Mouse (Mus musculus) erythroblast, embryonic 14.5 days (primary cell): ENCODE data around the gene Gfod1. TPM values are rescaled to one million over a fixed set of nuclear protein-coding genes. Genes with fewer than 3 reads are reported as not detected.

Source experiments
- H3K27me3 ChIP-seq: 2 replicates; pipeline ENCODE4 v1.6.1; 2012; ENCODE audit warnings: inconsistent platforms; ENCODE audit not compliant: control insufficient read depth
- H3K36me3 ChIP-seq: 2 replicates; pipeline ENCODE4 v1.6.1; 2012; ENCODE audit warnings: mild to moderate bottlenecking, inconsistent platforms; ENCODE audit not compliant: control insufficient read depth
- H3K4me1 ChIP-seq: 2 replicates; pipeline ENCODE4 v1.6.1; 2012; ENCODE audit warnings: inconsistent platforms; ENCODE audit not compliant: control insufficient read depth
- H3K4me3 ChIP-seq: replicated peaks from 2 replicates; pipeline ENCODE3; 2012; ENCODE audit warnings: moderate library complexity, mild to moderate bottlenecking, inconsistent platforms
- H3K9me3 ChIP-seq: 2 replicates; pipeline ENCODE4 v1.6.1; 2012; ENCODE audit warnings: low read length, inconsistent platforms, mixed read lengths; ENCODE audit not compliant: control insufficient read depth
- GATA1 ChIP-seq: IDR thresholded peaks from 2 replicates; pipeline ENCODE4 v1.6.1; 2012; ENCODE audit warnings: low read length, inconsistent platforms, mixed read lengths
- TAL1 ChIP-seq: IDR thresholded peaks from 3 replicates; pipeline ENCODE4 v1.6.1; 2012; ENCODE audit warnings: low read length, inconsistent platforms, mixed read lengths
- polyA plus RNA-seq: library from polyadenylated mRNA; stranded (reverse); fragments of >175 nt; gene quantifications from 2 replicates; pipeline ENCODE4 v1.2.3, GENCODE M21; 2012

Gfod1 gene
- polyA plus RNA-seq, 1 experiment = 0.01 TPM

DNA sequence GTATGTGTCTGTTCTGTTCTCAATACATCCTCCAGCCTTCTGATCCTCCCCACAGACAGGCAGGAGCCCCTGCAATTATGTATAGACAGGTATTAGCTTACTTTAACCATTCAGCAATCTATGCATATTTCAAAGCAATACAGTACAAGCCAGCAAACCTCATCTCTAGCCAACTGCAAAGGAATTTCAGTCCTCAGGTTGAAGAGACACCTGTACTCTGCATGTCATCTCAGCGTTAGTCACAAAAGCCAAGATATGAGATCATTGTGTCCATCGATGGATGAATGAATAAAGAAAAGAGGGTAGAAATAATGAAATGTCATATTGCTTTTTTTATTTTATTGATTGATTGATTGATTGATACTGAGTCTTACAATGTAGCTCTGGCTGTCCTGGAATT, 47.5 kb downstream of the Gfod1 start:
- no peak overlapping the region for H3K4me3 ChIP-seq
- peaks cover 6% of the 10 kb centered on the region for H3K9me3 ChIP-seq
- TF ChIP-seq GATA1 = no peak
- no peak for TF ChIP-seq TAL1
- no peaks in the 10 kb centered on the region; the same call in 1 of the 2 replicates for H3K36me3 ChIP-seq
- peaks cover 33% of the 10 kb centered on the region for H3K4me1 ChIP-seq
- peaks cover 2% of the 10 kb centered on the region for H3K27me3 ChIP-seq

DNA sequence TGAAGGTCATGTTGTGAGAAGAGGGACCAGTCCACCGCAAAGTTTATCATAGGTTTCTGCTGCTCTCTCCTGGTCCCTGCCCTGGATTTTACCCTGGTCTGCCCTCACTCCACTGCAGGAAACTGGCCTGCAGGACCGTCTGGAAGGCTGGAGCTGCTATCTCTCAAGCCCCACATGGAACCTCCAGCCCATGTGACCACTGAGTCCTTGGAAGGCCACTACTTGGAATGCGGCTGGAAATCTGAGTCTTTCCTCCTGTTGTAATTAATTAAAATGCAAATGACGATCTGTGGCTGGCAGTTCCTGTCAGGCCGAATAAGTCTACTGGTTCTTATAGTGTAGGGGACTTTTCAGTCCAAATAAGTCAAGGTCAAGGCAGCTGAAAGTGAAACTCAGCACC, 50.4 kb downstream of the Gfod1 start:
- Histone ChIP-seq H3K27me3 (peaks cover 22% of the 10 kb centered on the region), H3K4me1 (peaks cover 11% of the 10 kb centered on the region), H3K36me3 (no peaks in the 10 kb centered on the region), H3K9me3 (no peaks in the 10 kb centered on the region), H3K4me3 (no peak overlapping the region)
- TF ChIP-seq GATA1 (no peak), TAL1 (no peak)

DNA sequence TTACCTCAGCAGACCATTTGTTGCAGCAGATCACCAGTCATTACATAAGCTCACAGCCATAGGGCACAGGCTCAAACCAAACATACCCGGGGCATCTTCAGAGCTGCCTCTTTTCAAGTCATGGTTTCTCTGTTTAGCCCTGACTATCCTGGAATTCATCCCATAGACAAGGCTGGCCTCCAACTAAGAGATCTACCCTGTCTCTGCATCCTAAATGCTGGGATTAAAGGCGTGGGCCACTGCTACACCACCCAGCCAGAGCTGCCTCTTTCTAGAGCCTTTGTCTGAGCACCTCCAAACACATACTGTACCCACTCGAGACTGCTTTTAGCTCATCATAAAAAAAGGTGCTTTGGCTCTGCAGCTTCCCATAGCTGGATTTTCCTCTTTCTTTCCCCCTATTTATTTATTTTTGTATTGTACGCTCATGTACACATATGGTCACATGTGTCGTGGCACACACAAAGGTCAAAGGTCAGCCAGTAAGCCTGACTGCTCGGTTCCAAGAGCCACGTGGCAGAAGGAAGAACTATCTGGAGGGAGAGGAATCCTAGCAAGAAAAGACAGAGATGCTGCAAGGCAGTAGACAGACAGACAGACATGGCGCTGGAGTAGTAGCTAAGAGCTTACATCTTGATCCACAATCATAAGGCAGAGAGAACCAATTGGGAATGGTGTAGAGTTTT, 51.7 kb downstream of the Gfod1 start:
- H3K9me3 ChIP-seq = no peaks in the 10 kb centered on the region
- no peaks in the 10 kb centered on the region for H3K36me3 ChIP-seq
- H3K4me1 ChIP-seq = peaks cover 7% of the 10 kb centered on the region
- H3K4me3 ChIP-seq = no peak overlapping the region
- no peak for TF ChIP-seq TAL1
- TF ChIP-seq GATA1 = no peak
- peaks cover 22% of the 10 kb centered on the region for H3K27me3 ChIP-seq

- H3K36me3 ChIP-seq = no peaks in the 10 kb centered on the region
- no peaks in the 10 kb centered on the region for H3K9me3 ChIP-seq
- no peak overlapping the region for H3K4me3 ChIP-seq
- H3K27me3 ChIP-seq = peaks cover 22% of the 10 kb centered on the region
- TF ChIP-seq TAL1 (no peak), GATA1 (no peak)
- H3K4me1 ChIP-seq = peaks cover 7% of the 10 kb centered on the region
Observed at GRCm38 (mm10) chr13:43251391-43251790, 52.6 kb downstream of the Gfod1 start.

DNA sequence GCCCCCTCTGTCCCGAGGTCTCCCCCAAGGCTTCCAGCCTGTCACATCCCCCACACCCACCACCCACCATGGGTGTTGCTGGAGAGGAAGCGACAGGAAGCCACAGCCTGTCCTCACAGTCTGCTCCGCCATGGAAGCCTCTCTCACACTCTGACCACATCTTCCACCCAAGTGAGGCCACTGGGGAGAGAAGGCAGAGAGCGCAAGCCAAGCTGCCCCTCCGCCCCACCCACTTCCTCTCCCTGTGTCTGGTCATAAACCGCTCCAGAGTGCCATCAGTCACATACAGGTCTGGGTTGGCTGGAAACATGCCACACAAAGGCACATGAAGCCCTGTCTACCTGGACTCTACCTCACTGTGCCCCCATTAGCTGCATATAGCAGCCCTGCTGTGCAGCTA, 53.3 kb downstream of the Gfod1 start:
- TF ChIP-seq GATA1 (no peak), TAL1 (no peak)
- Histone ChIP-seq H3K4me3 (no peak overlapping the region), H3K9me3 (no peaks in the 10 kb centered on the region), H3K36me3 (no peaks in the 10 kb centered on the region), H3K4me1 (peaks cover 11% of the 10 kb centered on the region), H3K27me3 (peaks cover 22% of the 10 kb centered on the region)

- no peaks in the 10 kb centered on the region for H3K36me3 ChIP-seq
- H3K27me3 ChIP-seq = peaks cover 22% of the 10 kb centered on the region
- H3K4me1 ChIP-seq = peaks cover 12% of the 10 kb centered on the region
- H3K9me3 ChIP-seq = no peaks in the 10 kb centered on the region
- H3K4me3 ChIP-seq = no peak overlapping the region
- TF ChIP-seq GATA1 (no peak), TAL1 (no peak)
Observed at GRCm38 (mm10) chr13:43250106-43250505, 53.9 kb downstream of the Gfod1 start.

DNA sequence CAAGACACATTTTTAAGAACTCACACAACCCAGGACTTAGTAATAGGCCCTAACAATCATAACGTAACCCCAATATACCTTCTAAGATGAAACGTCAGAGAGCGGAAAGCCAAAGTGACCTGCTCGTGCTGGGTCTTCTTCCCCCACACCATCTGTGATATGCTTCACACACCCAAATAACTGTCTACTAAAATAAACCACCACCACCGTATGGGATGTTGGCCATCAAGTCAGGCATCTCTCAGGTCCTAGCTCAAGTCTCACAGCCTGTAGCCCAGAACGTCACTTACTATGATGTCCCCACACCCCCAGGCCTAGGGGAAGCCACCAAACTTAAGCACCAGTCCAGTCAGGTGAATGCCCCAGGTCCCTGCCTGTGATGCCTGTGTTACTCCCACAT, 55.6 kb downstream of the Gfod1 start:
- no peak overlapping the region for H3K4me3 ChIP-seq
- H3K4me1 ChIP-seq = peaks cover 17% of the 10 kb centered on the region
- no peaks in the 10 kb centered on the region for H3K9me3 ChIP-seq
- H3K27me3 ChIP-seq = peaks cover 22% of the 10 kb centered on the region
- no peaks in the 10 kb centered on the region for H3K36me3 ChIP-seq
- TF ChIP-seq GATA1 = no peak
- TF ChIP-seq TAL1 = no peak

- Histone ChIP-seq H3K9me3 (no peaks in the 10 kb centered on the region), H3K27me3 (peaks cover 22% of the 10 kb centered on the region), H3K4me3 (no peak overlapping the region), H3K36me3 (no peaks in the 10 kb centered on the region), H3K4me1 (peaks cover 25% of the 10 kb centered on the region)
- TF ChIP-seq GATA1 (no peak), TAL1 (no peak)
Observed at GRCm38 (mm10) chr13:43246876-43247275, 57.1 kb downstream of the Gfod1 start.

DNA sequence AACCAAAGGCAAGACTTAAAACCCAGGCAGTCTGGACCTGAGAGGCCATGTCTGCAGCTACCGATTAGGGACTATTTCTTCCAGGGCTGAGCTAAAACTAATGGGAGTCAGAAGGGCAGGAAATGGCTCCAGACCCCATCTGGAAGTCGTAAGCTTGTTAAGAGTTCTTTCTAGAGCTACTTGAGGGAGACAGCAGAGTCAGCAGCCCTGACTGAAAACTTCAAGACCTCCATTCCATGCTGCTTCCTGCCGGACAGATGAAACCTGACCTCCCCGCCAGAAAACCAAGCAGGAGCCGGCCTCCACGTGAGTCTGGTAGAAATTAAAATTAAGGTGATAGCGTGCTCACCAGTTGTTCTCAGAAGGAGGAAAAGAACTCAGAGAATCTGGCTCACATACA, 60.2 kb downstream of the Gfod1 start:
- H3K27me3 ChIP-seq = peaks cover 3% of the 10 kb centered on the region
- TF ChIP-seq GATA1 (no peak), TAL1 (no peak)
- H3K4me1 ChIP-seq = peaks cover 23% of the 10 kb centered on the region
- H3K9me3 ChIP-seq = no peaks in the 10 kb centered on the region
- no peak overlapping the region for H3K4me3 ChIP-seq
- no peaks in the 10 kb centered on the region for H3K36me3 ChIP-seq

DNA sequence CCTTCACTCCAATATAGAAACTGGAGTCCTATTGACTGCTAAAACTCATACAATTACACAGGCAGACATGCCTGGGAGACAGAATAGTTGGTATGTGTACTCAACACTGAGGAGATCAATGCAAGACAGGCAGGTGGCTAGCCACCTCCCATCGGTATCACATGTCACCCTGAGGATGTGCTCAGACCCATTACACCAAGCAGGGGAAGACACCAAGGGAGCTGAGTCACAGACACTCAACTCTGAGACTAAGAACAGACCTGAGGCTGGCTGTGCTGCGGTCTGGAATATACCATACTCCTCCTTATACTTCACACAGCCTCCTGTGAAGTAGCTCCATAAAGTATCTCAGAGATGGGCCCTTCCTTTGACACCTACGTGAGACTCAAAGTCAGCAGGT, 60.7 kb downstream of the Gfod1 start:
- H3K4me1 ChIP-seq = peaks cover 23% of the 10 kb centered on the region
- TF ChIP-seq TAL1 (no peak), GATA1 (no peak)
- H3K9me3 ChIP-seq = no peaks in the 10 kb centered on the region
- no peaks in the 10 kb centered on the region for H3K36me3 ChIP-seq
- H3K4me3 ChIP-seq = no peak overlapping the region
- peaks cover 5% of the 10 kb centered on the region for H3K27me3 ChIP-seq
